9 mouse cellular contexts compared by ENCODE assay signal in the genomic region with DNA sequence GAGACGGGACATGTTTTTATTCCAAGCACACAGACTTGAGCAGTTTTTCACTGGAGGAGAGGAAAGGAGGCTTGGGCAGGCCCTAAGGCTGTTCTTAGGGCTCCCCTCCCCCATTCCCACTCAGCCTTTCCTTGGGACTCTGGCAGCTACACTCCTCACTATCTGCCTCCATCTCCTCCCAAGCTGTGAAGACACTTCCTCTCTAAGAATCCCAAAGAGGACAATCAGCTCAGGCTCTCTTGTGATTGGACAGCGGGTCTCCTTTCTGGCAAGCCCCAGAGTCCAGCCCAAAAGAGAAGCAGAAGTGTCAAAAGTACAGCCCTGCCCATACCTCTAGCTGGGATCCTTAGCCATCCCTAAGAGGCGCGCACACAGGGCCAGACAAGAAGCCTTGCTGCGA. TPM values are rescaled to one million over a fixed set of nuclear protein-coding genes. Genes with fewer than 3 reads are reported as not detected.
DNase-seq lines count a peak whose midpoint lies in the region; ATAC-seq and TF ChIP-seq lines count a peak whose summit lies in the region.
"Had no signal": no experiment of that assay in that cellular context is flagged by ENCODE, and none has a peak within 500 bp of the region (broad histone marks: within the 10 kb centered on the region; RNA-seq: fewer than 3 reads in every experiment).

No protein-coding gene starts in this region.

- no peak for TF ChIP-seq POLR2A in MEL (IDR thresholded peaks at IDR 0.05; ENCODE audit: control insufficient read depth in 1 of 2, insufficient read depth in 1 of 2, low read depth in 1 of 2, low read length in 2 of 2, poor library complexity in 1 of 2)
- no peak for TF ChIP-seq POLR2A in thymus, adult 2 months (IDR thresholded peaks at IDR 0.05; ENCODE audit: control insufficient read depth, extremely low read depth, insufficient read depth, low read length, poor library complexity)

- H3K27me3 ChIP-seq in MEL (ENCODE audit: control insufficient read depth in 1 of 2, insufficient read depth in 2 of 2, low read length in 2 of 2) = no peaks in the 10 kb centered on the region
- no peaks in the 10 kb centered on the region; the same call in 1 of the 2 replicates for H3K27me3 ChIP-seq in heart, embryonic 15.5 days
- no peaks in the 10 kb centered on the region for H3K27me3 ChIP-seq in thymus, adult 2 months (ENCODE audit: control insufficient read depth, insufficient read depth, low read length)

- WGBS in heart, embryonic 15.5 days = 56% methylated on average over 5 of the region's 5 CpGs
- WGBS in thymus, adult 2 months = 47% methylated on average over 5 of the region's 5 CpGs

- no peak overlapping the region for H3K27ac ChIP-seq in MEL (ENCODE audit: control insufficient read depth, low read depth, low read length)
- no peak overlapping the region for H3K27ac ChIP-seq in heart, embryonic 15.5 days
- H3K27ac ChIP-seq in thymus, adult 2 months (ENCODE audit: control insufficient read depth, insufficient read depth, low read length) = no peak overlapping the region; the same call in 1 of the 2 replicates
- H3K27ac ChIP-seq: liver, embryonic 15.5 days had no signal

- no peak for TF ChIP-seq CTCF in MEL (IDR thresholded peaks at IDR 0.05 in 2 of 3, conservative IDR thresholded peaks at IDR 0.05 in 1 of 3; ENCODE audit: control insufficient read depth in 1 of 3, insufficient read depth in 1 of 3, low read depth in 2 of 3, low read length in 3 of 3, poor library complexity in 1 of 3, severe bottlenecking in 1 of 3)
- TF ChIP-seq CTCF in thymus, adult 2 months (IDR thresholded peaks at IDR 0.05; ENCODE audit: borderline replicate concordance, control insufficient read depth, extremely low read depth, insufficient read depth, low read length, poor library complexity) = no peak

- H3K9ac ChIP-seq in MEL (ENCODE audit: control insufficient read depth, low read depth, low read length, poor library complexity, severe bottlenecking) = no peak overlapping the region
- no peak overlapping the region for H3K9ac ChIP-seq in heart, embryonic 15.5 days
- H3K9ac ChIP-seq: liver, embryonic 15.5 days had no signal

- H3K4me1 ChIP-seq in MEL (ENCODE audit: control insufficient read depth in 1 of 2, insufficient read depth in 2 of 2, low read length in 2 of 2) = peaks cover 0 to 20% of the 10 kb centered on the region in 2 experiments; a peak in 2 of 4 replicates
- H3K4me1 ChIP-seq in heart, embryonic 15.5 days (replicated peaks) = peaks cover 33% of the 10 kb centered on the region
- H3K4me1 ChIP-seq in thymus, adult 2 months (replicated peaks; ENCODE audit: control insufficient read depth, insufficient read depth, low read length) = peaks cover 52% of the 10 kb centered on the region

- no peak overlapping the region for H3K4me3 ChIP-seq in MEL (ENCODE audit: control insufficient read depth in 1 of 2, insufficient read depth in 1 of 2, low read depth in 2 of 2, low read length in 2 of 2)
- H3K4me3 ChIP-seq in heart, embryonic 15.5 days = 0 out of 2 replicates have a peak overlapping the region, but pooled peaks have one; percentile 16
- no peak overlapping the region for H3K4me3 ChIP-seq in thymus, adult 2 months (ENCODE audit: control insufficient read depth, insufficient read depth, low read length)

- no peak for ATAC-seq in heart, embryonic 15.5 days (replicated peaks; ENCODE audit: insufficient number of reproducible peaks, insufficient read depth, low FRiP score, low read depth)

- H3K9me3 ChIP-seq in MEL (replicated peaks; ENCODE audit: insufficient read depth, low read length) = no peaks in the 10 kb centered on the region
- no peaks in the 10 kb centered on the region for H3K9me3 ChIP-seq in heart, embryonic 15.5 days (replicated peaks)
- H3K9me3 ChIP-seq: liver, embryonic 15.5 days had no signal

- TF ChIP-seq RAD21 in MEL (IDR thresholded peaks at IDR 0.05; ENCODE audit: low read depth, low read length) = no peak

- TF ChIP-seq EP300 in MEL (IDR thresholded peaks at IDR 0.05; ENCODE audit: low read depth in 1 of 2, low read length in 2 of 2) = no peak

- H3K36me3 ChIP-seq in MEL (ENCODE audit: control insufficient read depth in 1 of 2, insufficient read depth in 2 of 2, low read length in 2 of 2) = peaks cover 0 to 3% of the 10 kb centered on the region in 2 experiments; a peak in 2 of 4 replicates
- no peaks in the 10 kb centered on the region for H3K36me3 ChIP-seq in heart, embryonic 15.5 days
- no peaks in the 10 kb centered on the region for H3K36me3 ChIP-seq in thymus, adult 2 months (ENCODE audit: control insufficient read depth, insufficient read depth, low read length)
- H3K36me3 ChIP-seq: liver, embryonic 15.5 days had no signal

- H3K4me2 ChIP-seq in heart, embryonic 15.5 days = peak overlapping the region; percentile 99

- peak; percentile 50 for DNase-seq in gastrocnemius, postnatal 25 days
- no peak for DNase-seq in gastrocnemius, adult 8-10 months (ENCODE audit: low spot score in 2 of 2)
- DNase-seq in MEL (ENCODE audit: low read depth, low spot score) = peak; percentile 53
- peak; percentile 44 to 46 for DNase-seq in lung, postnatal 4 days
- no peak for DNase-seq in cerebellum, adult 18-20 months
- DNase-seq in thymus, adult 2 months = no peak
- no peak for DNase-seq in urinary bladder, adult 18-20 months (ENCODE audit: low spot score in 2 of 2)

- H3K79me2 ChIP-seq in MEL (ENCODE audit: control insufficient read depth, insufficient read depth, low read length, poor library complexity) = no peaks in the 10 kb centered on the region

TF ChIP-seq in MEL, 35 proteins besides CTCF, POLR2A, EP300 and RAD21:
- TF ChIP-seq ZKSCAN1 (IDR thresholded peaks at IDR 0.05; ENCODE audit: low read depth, low read length) (no peak), NRF1 (IDR thresholded peaks at IDR 0.05; ENCODE audit: insufficient read depth, low read depth, low read length, poor library complexity, severe bottlenecking) (no peak), UBTF (IDR thresholded peaks at IDR 0.05; ENCODE audit: borderline replicate concordance, insufficient read depth, low read depth, low read length) (no peak), MYC (IDR thresholded peaks at IDR 0.05; ENCODE audit: low read depth, low read length) (no peak), POLR2AphosphoS2 (IDR thresholded peaks at IDR 0.05; ENCODE audit: low read length) (no peak), ETS1 (IDR thresholded peaks at IDR 0.05; ENCODE audit: low read depth, low read length) (no peak), SIN3A (IDR thresholded peaks at IDR 0.05; ENCODE audit: low read length) (no peak), NELFE (IDR thresholded peaks at IDR 0.05; ENCODE audit: low read depth, low read length) (no peak), USF1 (IDR thresholded peaks at IDR 0.05; ENCODE audit: low read depth, low read length) (no peak), POLR2AphosphoS5 (IDR thresholded peaks at IDR 0.05; ENCODE audit: borderline replicate concordance, low read depth, low read length) (no peak), GATA1 (IDR thresholded peaks at IDR 0.05; ENCODE audit: low read depth, low read length) (no peak), TCF12 (IDR thresholded peaks at IDR 0.05; ENCODE audit: low read depth, low read length) (no peak), KAT2A (conservative IDR thresholded peaks at IDR 0.05; ENCODE audit: low read depth, low read length) (no peak), ZNF384 (IDR thresholded peaks at IDR 0.05; ENCODE audit: low read depth, low read length) (no peak), ZMIZ1 (IDR thresholded peaks at IDR 0.05; ENCODE audit: low read depth, low read length) (no peak), RCOR1 (IDR thresholded peaks at IDR 0.05; ENCODE audit: low read depth, low read length) (no peak), TBP (IDR thresholded peaks at IDR 0.05; ENCODE audit: low read depth, low read length) (no peak)

RNA-seq across cellular contexts. Expression of a gene that starts 2.7 kb away (rescaled TPM):
- total RNA-seq in gastrocnemius, postnatal 25 days (2021) = 1 to 10 TPM; 5.7 to 6.8 TPM
- total RNA-seq in gastrocnemius, adult 8-10 months (2022) = 1 to 10 TPM; 1.3 to 4.1 (median 2.4) TPM
- 0.59 and 0.69 TPM in 2 replicates for total RNA-seq in MEL (2012; rRNA removed)
- polyA plus RNA-seq in MEL (2012; ENCODE audit: insufficient read depth in 1 of 2, insufficient read length in 2 of 2, low read depth in 1 of 2, low replicate concordance in 2 of 2, missing spikeins in 1 of 2) = 1 to 10 TPM in 1 of 2 experiments, not detected in 1; 4.1 TPM
- polyA plus RNA-seq in heart, embryonic 15.5 days (2015; fragmentation: Nextera tagmentation; extraction: Ambion mirVana) = 9.2 and 13.9 TPM in 2 replicates
- 110 and 111 TPM in 2 replicates for polyA plus RNA-seq in thymus, adult 2 months (2012; rRNA removed)

Comparison
In these comparisons a context has a peak if more than half of its experiments do, and no peak if none do; other contexts are left out.
1. DNase-seq: peak in gastrocnemius, postnatal 25 days (single experiment), MEL (single experiment) and lung, postnatal 4 days (2 of 2); none in gastrocnemius, adult 8-10 months (0 of 2), cerebellum, adult 18-20 months (0 of 2), thymus, adult 2 months (single experiment) and urinary bladder, adult 18-20 months (0 of 2).